ENCODE assay signal across 12 mouse cellular contexts in genomic region chr15:98724441-98724840, GRCm38 (mm10). TPM values are rescaled to one million over a fixed set of nuclear protein-coding genes. Genes with fewer than 3 reads are reported as not detected.
DNase-seq lines count a peak whose midpoint lies in the region; ATAC-seq and TF ChIP-seq lines count a peak whose summit lies in the region.
"Had no signal": no experiment of that assay in that cellular context is flagged by ENCODE, and none has a peak within 500 bp of the region (broad histone marks: within the 10 kb centered on the region; RNA-seq: fewer than 3 reads in every experiment).

No protein-coding gene starts in this region.

- no peak for TF ChIP-seq POLR2A in thymus, adult 2 months (IDR thresholded peaks at IDR 0.05; ENCODE audit: control insufficient read depth, extremely low read depth, insufficient read depth, low read length, poor library complexity)

- 36% methylated on average over 19 of the region's 19 CpGs for WGBS in kidney, embryonic 14.5 days
- 40% methylated on average over 19 of the region's 19 CpGs for WGBS in embryonic facial prominence, embryonic 10.5 days
- 28% methylated on average over 19 of the region's 19 CpGs for whole genome bisulfite sequencing in limb, embryonic 13.5 days
- WGBS in thymus, adult 2 months, result 55% methylated on average over 19 of the region's 19 CpGs

- H3K4me3 ChIP-seq in kidney, embryonic 14.5 days (ENCODE audit: low read length), result peak overlapping the region; percentile 10; the same call in 1 of the 2 replicates
- peak overlapping the region; percentile 41 for H3K4me3 ChIP-seq in E14TG2a.4 (replicated peaks; ENCODE audit: low read length)
- peak overlapping the region; percentile 36; the same call in 1 of the 2 replicates for H3K4me3 ChIP-seq in embryonic facial prominence, embryonic 10.5 days
- H3K4me3 ChIP-seq in limb, embryonic 13.5 days, result peak overlapping the region; percentile 10; the same call in 1 of the 2 replicates
- H3K4me3 ChIP-seq in thymus, adult 2 months (ENCODE audit: control insufficient read depth, insufficient read depth, low read length), result no peak overlapping the region

- no peak for TF ChIP-seq CTCF in E14TG2a.4 (conservative IDR thresholded peaks at IDR 0.05; ENCODE audit: low read length)
- TF ChIP-seq CTCF in thymus, adult 2 months (IDR thresholded peaks at IDR 0.05; ENCODE audit: borderline replicate concordance, control insufficient read depth, extremely low read depth, insufficient read depth, low read length, poor library complexity), result no peak

- H3K27ac ChIP-seq in kidney, embryonic 14.5 days (ENCODE audit: low read depth, low read length), result no peak overlapping the region
- H3K27ac ChIP-seq in embryonic facial prominence, embryonic 10.5 days (replicated peaks), result no peak overlapping the region
- H3K27ac ChIP-seq in limb, embryonic 13.5 days, result no peak overlapping the region
- no peak overlapping the region for H3K27ac ChIP-seq in thymus, adult 2 months (ENCODE audit: control insufficient read depth, insufficient read depth, low read length)

- peak overlapping the region; percentile 33; the same call in 1 of the 2 replicates for H3K4me2 ChIP-seq in kidney, embryonic 14.5 days (replicated peaks; ENCODE audit: low read depth, low read length)
- peak overlapping the region; percentile 42 for H3K4me2 ChIP-seq in limb, embryonic 13.5 days (replicated peaks)

- no peak for DNase-seq in kidney, adult 8-10 months
- no peak for DNase-seq in embryonic facial prominence, embryonic 10.5 days (ENCODE audit: low spot score)
- no peak for DNase-seq in thymus, postnatal 10 days (ENCODE audit: low spot score in 2 of 2)
- no peak for DNase-seq in left cerebral cortex, adult 11 months (ENCODE audit: low spot score)
- no peak for DNase-seq in thymus, adult 2 months
- DNase-seq: liver, postnatal 0 days; thymus, postnatal 25 days had no signal

- H3K4me1 ChIP-seq in kidney, embryonic 14.5 days (ENCODE audit: control insufficient read depth, insufficient read depth, low read length), result peaks cover 31% of the 10 kb centered on the region
- H3K4me1 ChIP-seq in E14TG2a.4 (replicated peaks; ENCODE audit: low read depth, low read length), result peaks cover 71% of the 10 kb centered on the region
- peaks cover 62% of the 10 kb centered on the region for H3K4me1 ChIP-seq in embryonic facial prominence, embryonic 10.5 days
- H3K4me1 ChIP-seq in limb, embryonic 13.5 days, result peaks cover 56% of the 10 kb centered on the region
- H3K4me1 ChIP-seq in thymus, adult 2 months (replicated peaks; ENCODE audit: control insufficient read depth, insufficient read depth, low read length), result peaks cover 26% of the 10 kb centered on the region

- no peaks in the 10 kb centered on the region for H3K9me3 ChIP-seq in kidney, embryonic 14.5 days (ENCODE audit: control insufficient read depth, low read length)
- H3K9me3 ChIP-seq in E14TG2a.4 (ENCODE audit: low read length), result no peaks in the 10 kb centered on the region
- H3K9me3 ChIP-seq in embryonic facial prominence, embryonic 10.5 days, result no peaks in the 10 kb centered on the region
- H3K9me3 ChIP-seq in limb, embryonic 13.5 days, result no peaks in the 10 kb centered on the region

- H3K9ac ChIP-seq in kidney, embryonic 14.5 days (ENCODE audit: low read depth, low read length), result no peak overlapping the region
- H3K9ac ChIP-seq in limb, embryonic 13.5 days, result no peak overlapping the region
- H3K9ac ChIP-seq: liver, postnatal 0 days had no signal

- H3K36me3 ChIP-seq in kidney, embryonic 14.5 days (ENCODE audit: control insufficient read depth, insufficient read depth, low read length), result no peaks in the 10 kb centered on the region
- H3K36me3 ChIP-seq in E14TG2a.4 (ENCODE audit: insufficient read depth, low read length), result no peaks in the 10 kb centered on the region
- H3K36me3 ChIP-seq in embryonic facial prominence, embryonic 10.5 days (replicated peaks), result no peaks in the 10 kb centered on the region
- no peaks in the 10 kb centered on the region for H3K36me3 ChIP-seq in limb, embryonic 13.5 days
- H3K36me3 ChIP-seq in thymus, adult 2 months (ENCODE audit: control insufficient read depth, insufficient read depth, low read length), result no peaks in the 10 kb centered on the region

- H3K27me3 ChIP-seq in kidney, embryonic 14.5 days (ENCODE audit: control insufficient read depth, insufficient read depth, low read length), result no peaks in the 10 kb centered on the region
- peaks cover 40% of the 10 kb centered on the region for H3K27me3 ChIP-seq in E14TG2a.4 (ENCODE audit: insufficient read depth, low read length)
- peaks cover 20% of the 10 kb centered on the region for H3K27me3 ChIP-seq in embryonic facial prominence, embryonic 10.5 days (replicated peaks; ENCODE audit: low read depth, poor library complexity, severe bottlenecking)
- H3K27me3 ChIP-seq in limb, embryonic 13.5 days, result peaks cover 3% of the 10 kb centered on the region; the same call in 1 of the 2 replicates
- peaks cover 5% of the 10 kb centered on the region for H3K27me3 ChIP-seq in thymus, adult 2 months (ENCODE audit: control insufficient read depth, insufficient read depth, low read length)
- H3K27me3 ChIP-seq: CH12.LX had no signal

- ATAC-seq in kidney, embryonic 14.5 days (ENCODE audit: low FRiP score, low TSS enrichment), result no peak
- ATAC-seq in limb, embryonic 13.5 days (ENCODE audit: low FRiP score, low read depth), result no peak
- ATAC-seq: activated CD4-positive, CD25-positive, alpha-beta regulatory T cell, adult 4 months; liver, postnatal 0 days had no signal

RNA-seq across cellular contexts. Expression of gene Fkbp11, which starts 3.6 kb away (rescaled TPM):
- polyA plus RNA-seq in kidney, embryonic 14.5 days (2014; fragmentation: Nextera tagmentation; extraction: Ambion mirVana), result 28.8 and 33.4 TPM in 2 replicates
- polyA plus RNA-seq in embryonic facial prominence, embryonic 10.5 days (2016; fragmentation: Nextera tagmentation; extraction: Ambion mirVana), result 23.2 and 26.3 TPM in 2 replicates
- polyA plus RNA-seq in limb, embryonic 13.5 days (2015; fragmentation: Nextera tagmentation; extraction: Ambion mirVana), result 50.8 and 51.5 TPM in 2 replicates
- 2.1 and 3.1 TPM in 2 replicates for polyA plus RNA-seq in thymus, adult 2 months (2012; rRNA removed)

RNA-seq across cellular contexts. Expression of gene Ccdc65, which starts 16.4 kb away (rescaled TPM):
- 0.69 and 1.0 TPM in 2 replicates for polyA plus RNA-seq in kidney, embryonic 14.5 days (2014; fragmentation: Nextera tagmentation; extraction: Ambion mirVana)
- polyA plus RNA-seq in embryonic facial prominence, embryonic 10.5 days (2016; fragmentation: Nextera tagmentation; extraction: Ambion mirVana), result 0.60 and 0.80 TPM in 2 replicates
- 0.87 and 0.90 TPM in 2 replicates for polyA plus RNA-seq in limb, embryonic 13.5 days (2015; fragmentation: Nextera tagmentation; extraction: Ambion mirVana)
- polyA plus RNA-seq in thymus, adult 2 months (2012; rRNA removed), result 0.04 and 0.09 TPM in 2 replicates
- polyA plus RNA-seq: liver, postnatal 0 days had no signal

RNA-seq across cellular contexts. Expression of gene Arf3, which starts 38.6 kb away (rescaled TPM):
- 29.8 and 39.7 TPM in 2 replicates for polyA plus RNA-seq in kidney, embryonic 14.5 days (2014; fragmentation: Nextera tagmentation; extraction: Ambion mirVana)
- 41.6 and 43.1 TPM in 2 replicates for polyA plus RNA-seq in embryonic facial prominence, embryonic 10.5 days (2016; fragmentation: Nextera tagmentation; extraction: Ambion mirVana)
- polyA plus RNA-seq in limb, embryonic 13.5 days (2015; fragmentation: Nextera tagmentation; extraction: Ambion mirVana), result 39.1 and 41.0 TPM in 2 replicates
- polyA plus RNA-seq in thymus, adult 2 months (2012; rRNA removed), result 165 and 182 TPM in 2 replicates

RNA-seq across cellular contexts. Expression of gene Rnd1, which starts 47.2 kb away (rescaled TPM):
- 0.28 and 0.31 TPM in 2 replicates for polyA plus RNA-seq in kidney, embryonic 14.5 days (2014; fragmentation: Nextera tagmentation; extraction: Ambion mirVana)
- polyA plus RNA-seq in embryonic facial prominence, embryonic 10.5 days (2016; fragmentation: Nextera tagmentation; extraction: Ambion mirVana), result 0.88 and 1.5 TPM in 2 replicates
- 0.87 and 1.1 TPM in 2 replicates for polyA plus RNA-seq in limb, embryonic 13.5 days (2015; fragmentation: Nextera tagmentation; extraction: Ambion mirVana)
- 2.6 and 2.8 TPM in 2 replicates for polyA plus RNA-seq in thymus, adult 2 months (2012; rRNA removed)

RNA-seq across cellular contexts. Expression of gene Wnt10b, which starts 53.5 kb away (rescaled TPM):
- not detected in 2 replicates for polyA plus RNA-seq in kidney, embryonic 14.5 days (2014; fragmentation: Nextera tagmentation; extraction: Ambion mirVana)
- 0.34 and 0.40 TPM in 2 replicates for polyA plus RNA-seq in embryonic facial prominence, embryonic 10.5 days (2016; fragmentation: Nextera tagmentation; extraction: Ambion mirVana)
- 2.1 and 2.4 TPM in 2 replicates for polyA plus RNA-seq in limb, embryonic 13.5 days (2015; fragmentation: Nextera tagmentation; extraction: Ambion mirVana)
- 3.4 and 3.9 TPM in 2 replicates for polyA plus RNA-seq in thymus, adult 2 months (2012; rRNA removed)
